Mouse (Mus musculus): Measurements from ENCODE around the gene Olfr1326-ps1.

The Olfr1326-ps1 gene

GRCm38 (mm10) chrX:74574788-74575187, at the start of gene Olfr1326-ps1:
Gene Olfr1326-ps1, minus strand, starts transcription at chrX:74574888.
- no peak for DNase-seq (ENCODE audit: low read depth, low spot score)

DNA sequence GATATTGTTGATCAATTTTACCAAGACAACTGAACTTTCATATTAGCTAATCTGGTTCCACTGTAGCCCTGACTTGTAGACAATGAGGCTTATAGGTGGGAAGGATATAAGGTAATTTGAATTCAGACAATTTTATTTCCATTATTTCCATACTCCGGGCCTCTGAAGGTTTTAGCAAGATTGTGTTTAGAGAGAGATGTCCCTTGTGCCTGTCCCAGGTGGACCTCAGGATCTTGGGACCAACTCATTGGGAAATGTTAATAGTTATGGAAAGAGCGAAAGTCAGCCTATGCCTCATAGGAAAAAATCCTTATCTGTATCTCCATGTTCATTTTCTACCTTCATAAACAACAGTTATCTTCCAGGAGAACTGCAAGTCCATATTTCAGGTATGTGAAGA, 17.7 kb upstream of the Olfr1326-ps1 start, which contains the start of gene Olfr1325:
Gene Olfr1325, plus strand, starts transcription at position 301 of the 400 bp plus-strand sequence.
- no peak for DNase-seq (ENCODE audit: low read depth, low spot score)
